In the genomic region with DNA sequence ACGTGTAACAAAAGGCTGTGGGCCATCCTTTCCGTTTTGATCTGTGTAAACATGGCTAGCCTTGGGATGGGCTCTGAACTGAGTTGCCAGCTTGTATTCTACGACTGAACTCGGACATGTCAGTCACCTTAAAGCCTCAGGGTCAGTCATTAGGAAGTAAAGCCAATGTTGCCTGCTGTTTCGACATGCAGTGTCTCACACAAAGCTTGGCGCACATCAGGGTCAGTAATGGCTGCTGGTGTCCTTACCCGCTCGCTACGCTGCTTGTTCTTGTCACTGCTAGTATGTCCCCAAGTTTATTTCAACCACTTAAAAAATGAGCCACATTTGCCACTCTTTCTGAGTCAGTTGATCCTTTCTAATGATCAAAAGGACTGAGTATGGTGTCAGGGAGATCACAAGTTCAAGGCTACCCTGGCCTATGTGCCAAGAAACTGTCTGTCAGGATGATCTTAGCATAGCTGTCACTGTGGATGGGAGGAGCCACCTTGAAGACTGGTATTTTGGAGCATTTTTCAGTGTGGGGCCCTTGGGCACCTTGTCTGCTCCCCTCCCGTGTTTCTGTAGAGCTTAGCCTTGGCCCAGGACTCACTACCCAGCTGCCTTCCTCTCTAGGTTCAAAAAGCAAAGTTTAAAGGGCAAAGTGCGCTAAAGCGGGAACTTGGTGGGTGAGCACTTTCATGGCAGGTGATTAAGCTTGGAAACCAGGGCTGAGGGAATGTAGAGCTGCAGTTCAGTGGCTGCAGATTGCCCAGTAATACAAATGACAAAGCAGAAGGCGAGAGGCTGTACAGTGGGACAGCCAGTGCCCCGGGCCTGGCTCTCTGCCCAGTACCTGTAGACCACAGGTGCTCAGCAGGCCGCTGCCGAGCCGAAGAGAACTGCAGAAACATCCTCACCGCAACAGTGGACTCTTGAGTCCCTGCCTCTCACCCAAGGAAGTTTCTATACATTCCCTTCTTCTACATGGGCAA, we compare ENCODE assay signal across 11 mouse cellular contexts.
A peak's percentile ranks its signal among the peaks of the same experiment; 100 is the strongest.
DNase-seq lines count a peak whose midpoint lies in the region; ATAC-seq lines count a peak whose summit lies in the region.
"Had no signal": no experiment of that assay in that cellular context is flagged by ENCODE, and none has a peak within 500 bp of the region (broad histone marks: within the 10 kb centered on the region; RNA-seq: fewer than 3 reads in every experiment).

No protein-coding gene starts in this region.

- H3K9me3 ChIP-seq in lung, embryonic 15.5 days = no peaks in the 10 kb centered on the region
- H3K9me3 ChIP-seq in forebrain, embryonic 13.5 days (replicated peaks) = no peaks in the 10 kb centered on the region
- H3K9me3 ChIP-seq in kidney, embryonic 16.5 days (ENCODE audit: low read length) = no peaks in the 10 kb centered on the region
- H3K9me3 ChIP-seq in neural tube, embryonic 13.5 days = no peaks in the 10 kb centered on the region

- no peak overlapping the region for H3K9ac ChIP-seq in lung, embryonic 15.5 days
- H3K9ac ChIP-seq in forebrain, embryonic 13.5 days = no peak overlapping the region
- H3K9ac ChIP-seq in kidney, embryonic 16.5 days (replicated peaks; ENCODE audit: low read length) = no peak overlapping the region
- H3K9ac ChIP-seq in neural tube, embryonic 13.5 days = no peak overlapping the region
- H3K9ac ChIP-seq: liver, embryonic 14.5 days had no signal

- DNase-seq in lung, adult 18-20 months = no peak
- DNase-seq in spleen, postnatal 4 days (ENCODE audit: low spot score in 2 of 2) = no peak
- no peak for DNase-seq in frontal cortex, adult 2 months (ENCODE audit: extremely low spot score in 1 of 2, low spot score in 1 of 2)
- DNase-seq: cerebellum, adult 11-12 months; heart, postnatal 36 days had no signal

- no peak overlapping the region for H3K4me2 ChIP-seq in lung, embryonic 15.5 days
- no peak overlapping the region for H3K4me2 ChIP-seq in forebrain, embryonic 13.5 days
- H3K4me2 ChIP-seq in kidney, embryonic 16.5 days (replicated peaks; ENCODE audit: low read depth, low read length) = no peak overlapping the region
- no peak overlapping the region for H3K4me2 ChIP-seq in neural tube, embryonic 13.5 days

- peaks cover 9% of the 10 kb centered on the region for H3K36me3 ChIP-seq in lung, embryonic 15.5 days
- H3K36me3 ChIP-seq in forebrain, embryonic 13.5 days (ENCODE audit: poor library complexity, severe bottlenecking) = peaks cover 55% of the 10 kb centered on the region
- peaks cover 18% of the 10 kb centered on the region for H3K36me3 ChIP-seq in kidney, embryonic 16.5 days (ENCODE audit: insufficient read depth, low read length)
- peaks cover 25% of the 10 kb centered on the region for H3K36me3 ChIP-seq in neural tube, embryonic 13.5 days

- no peaks in the 10 kb centered on the region for H3K27me3 ChIP-seq in lung, embryonic 15.5 days
- no peaks in the 10 kb centered on the region for H3K27me3 ChIP-seq in forebrain, embryonic 13.5 days
- H3K27me3 ChIP-seq in kidney, embryonic 16.5 days (ENCODE audit: insufficient read depth, low read length) = no peaks in the 10 kb centered on the region
- H3K27me3 ChIP-seq in neural tube, embryonic 13.5 days = no peaks in the 10 kb centered on the region

- no peak overlapping the region for H3K4me3 ChIP-seq in lung, embryonic 15.5 days
- no peak overlapping the region for H3K4me3 ChIP-seq in forebrain, embryonic 13.5 days
- H3K4me3 ChIP-seq in kidney, embryonic 16.5 days (ENCODE audit: low read length) = no peak overlapping the region
- no peak overlapping the region for H3K4me3 ChIP-seq in neural tube, embryonic 13.5 days

- H3K4me1 ChIP-seq in lung, embryonic 15.5 days = peaks cover 14% of the 10 kb centered on the region; the same call in 1 of the 2 replicates
- H3K4me1 ChIP-seq in forebrain, embryonic 13.5 days = peaks cover 33% of the 10 kb centered on the region
- peaks cover 10% of the 10 kb centered on the region for H3K4me1 ChIP-seq in kidney, embryonic 16.5 days (ENCODE audit: insufficient read depth, low read length)
- peaks cover 36% of the 10 kb centered on the region for H3K4me1 ChIP-seq in neural tube, embryonic 13.5 days (replicated peaks)

- ATAC-seq in lung, embryonic 15.5 days (ENCODE audit: borderline replicate concordance, extremely low read depth, low FRiP score, low TSS enrichment) = no peak
- no peak for ATAC-seq in forebrain, embryonic 13.5 days
- peak; percentile 71; the same call in 1 of the 2 replicates for ATAC-seq in kidney, embryonic 16.5 days (ENCODE audit: low FRiP score, low TSS enrichment)
- ATAC-seq in neural tube, embryonic 13.5 days (ENCODE audit: low read depth) = no peak
- no peak for ATAC-seq in frontal cortex, adult (ENCODE audit: low TSS enrichment)

- H3K27ac ChIP-seq in lung, embryonic 15.5 days = 0 out of 2 replicates have a peak overlapping the region, but pooled peaks have one; percentile 27
- H3K27ac ChIP-seq in forebrain, embryonic 13.5 days = peak overlapping the region; percentile 75
- H3K27ac ChIP-seq in kidney, embryonic 16.5 days (ENCODE audit: low read length) = peak overlapping the region; percentile 64
- peak overlapping the region; percentile 76 for H3K27ac ChIP-seq in neural tube, embryonic 13.5 days (replicated peaks)
- H3K27ac ChIP-seq: liver, embryonic 14.5 days had no signal

- 81% methylated on average over 18 of the region's 18 CpGs for WGBS in lung, embryonic 15.5 days
- WGBS in forebrain, embryonic 13.5 days = 87% methylated on average over 18 of the region's 18 CpGs
- WGBS in kidney, embryonic 16.5 days = 80% methylated on average over 18 of the region's 18 CpGs
- WGBS in neural tube, embryonic 13.5 days = 81% methylated on average over 18 of the region's 18 CpGs
